Mouse (Mus musculus) heart, embryonic 11.5 days (tissue): ENCODE data around the gene Paqr8. TPM values are rescaled to one million over a fixed set of nuclear protein-coding genes. Genes with fewer than 3 reads are reported as not detected.

Source experiments
- polyA plus RNA-seq: library from polyadenylated mRNA; unstranded; fragments of >200 nt; fragmentation: Nextera tagmentation; extraction: Ambion mirVana; gene quantifications from 2 replicates; pipeline ENCODE4 v1.2.1, GENCODE M21; 2014

The Paqr8 gene
- polyA plus RNA-seq, 1 experiment from 2014 or later: 3.0 TPM

Other genes starting within 250 kb of the Paqr8 start
- gene Il17a, start 159.7 kb upstream of the Paqr8 start, polyA plus RNA-seq: not detected in 2 replicates
- not detected in 2 replicates for gene Il17f, start 100.0 kb upstream of the Paqr8 start, polyA plus RNA-seq
- 142 and 153 TPM in 2 replicates for gene Mcm3, start 70.3 kb upstream of the Paqr8 start, polyA plus RNA-seq
- 0.66 and 1.3 TPM in 2 replicates for gene Efhc1, start 61.0 kb downstream of the Paqr8 start, polyA plus RNA-seq
- gene Tram2, start 188.6 kb downstream of the Paqr8 start, polyA plus RNA-seq: 6.1 and 7.1 TPM in 2 replicates